Mouse (Mus musculus) MEL (cell line): ENCODE results near the gene Zdhhc12. TPM values are rescaled to one million over a fixed set of nuclear protein-coding genes. Genes with fewer than 3 reads are reported as not detected.
A peak's percentile ranks its signal among the peaks of the same experiment; 100 is the strongest.

Source experiments
- DNase-seq: peaks from one replicate; pipeline ENCODE4 v3.0.0; 2011; ENCODE audit warnings: low read depth, low spot score
- H3K27ac ChIP-seq: 2 replicates; pipeline ENCODE4 v1.5.1; 2012; ENCODE audit warnings: low read depth, mild to moderate bottlenecking, control low read depth, low read length, moderate library complexity; ENCODE audit not compliant: control insufficient read depth
- H3K27me3 ChIP-seq, 2 experiments: fragments of 150-350 bp in 1 of 2; sonication (generic) in 1 of 2; 2 replicates each; pipeline ENCODE4 v1.6.1; 2012; ENCODE audit warnings: low read length in 2 of 2, mild to moderate bottlenecking in 2 of 2, improper control_type of control experiment in 1 of 2, moderate library complexity in 1 of 2; ENCODE audit not compliant: insufficient read depth in 2 of 2, control insufficient read depth in 1 of 2
- H3K36me3 ChIP-seq, 2 experiments: 2 replicates each; pipeline ENCODE4 v1.6.1; 2012 to 2014; ENCODE audit warnings: low read length in 2 of 2, improper control_type of control experiment in 1 of 2, inconsistent platforms in 1 of 2, mild to moderate bottlenecking in 1 of 2; ENCODE audit not compliant: insufficient read depth in 2 of 2, control insufficient read depth in 1 of 2
- H3K4me1 ChIP-seq, 2 experiments: fragments of 150-350 bp in 1 of 2; sonication (generic) in 1 of 2; 2 replicates each; pipeline ENCODE4 v1.6.1; 2012; ENCODE audit warnings: low read length in 2 of 2, improper control_type of control experiment in 1 of 2, mild to moderate bottlenecking in 1 of 2; ENCODE audit not compliant: insufficient read depth in 2 of 2, control insufficient read depth in 1 of 2
- H3K4me3 ChIP-seq, 2 experiments: fragments of 150-350 bp in 1 of 2; sonication (generic) in 1 of 2; 2 replicates each; pipeline ENCODE4 v1.5.1; 2012; ENCODE audit warnings: low read depth in 2 of 2, low read length in 2 of 2, mild to moderate bottlenecking in 2 of 2, moderate library complexity in 2 of 2, control low read depth in 1 of 2, improper control_type of control experiment in 1 of 2; ENCODE audit not compliant: control insufficient read depth in 1 of 2, insufficient read depth in 1 of 2
- H3K79me2 ChIP-seq: 2 replicates; pipeline ENCODE4 v1.6.1; 2012; ENCODE audit warnings: mild to moderate bottlenecking, low read length, moderate library complexity; ENCODE audit not compliant: control insufficient read depth, poor library complexity, insufficient read depth
- H3K9ac ChIP-seq: 2 replicates; pipeline ENCODE4 v1.6.1; 2012; ENCODE audit warnings: low read depth, mild to moderate bottlenecking, control low read depth, low read length, moderate library complexity; ENCODE audit not compliant: control insufficient read depth, poor library complexity, severe bottlenecking
- H3K9me3 ChIP-seq: fragments of 150-350 bp; sonication (generic); replicated peaks from 2 replicates; pipeline ENCODE4 v1.6.1; 2012; ENCODE audit warnings: mild to moderate bottlenecking, low read length, improper control_type of control experiment, moderate library complexity; ENCODE audit not compliant: insufficient read depth
- BHLHE40 ChIP-seq: IDR thresholded peaks from 2 replicates; pipeline ENCODE4 v1.6.1; 2012; ENCODE audit warnings: low read depth, mild to moderate bottlenecking, inconsistent platforms, low read length, improper control_type of control experiment, borderline replicate concordance
- CHD1 ChIP-seq: IDR thresholded peaks from 2 replicates; pipeline ENCODE4 v1.6.1; 2012; ENCODE audit warnings: low read depth, mild to moderate bottlenecking, inconsistent platforms, low read length, improper control_type of control experiment
- CHD2 ChIP-seq: IDR thresholded peaks from 2 replicates; pipeline ENCODE4 v1.6.1; 2011; ENCODE audit warnings: low read length, improper control_type of control experiment
- CTCF ChIP-seq, 3 experiments: IDR thresholded peaks in 2 of 3; conservative IDR thresholded peaks in 1 of 3; 2 replicates each; pipeline ENCODE4 v1.5.1; 2011 to 2012; ENCODE audit warnings: low read length in 3 of 3, low read depth in 2 of 3, mild to moderate bottlenecking in 2 of 3, improper control_type of control experiment in 1 of 3, inconsistent platforms in 1 of 3, mixed read lengths in 1 of 3, moderate library complexity in 1 of 3; ENCODE audit not compliant: control insufficient read depth in 1 of 3, insufficient read depth in 1 of 3, poor library complexity in 1 of 3, severe bottlenecking in 1 of 3
- E2F4 ChIP-seq: IDR thresholded peaks from 2 replicates; pipeline ENCODE4 v1.6.1; 2011; ENCODE audit warnings: low read depth, low read length, improper control_type of control experiment, borderline replicate concordance
- ELF1 ChIP-seq: IDR thresholded peaks from 2 replicates; pipeline ENCODE4 v1.6.1; 2014; ENCODE audit warnings: low read depth, mild to moderate bottlenecking, inconsistent platforms, low read length, improper control_type of control experiment, moderate library complexity
- GABPA ChIP-seq: IDR thresholded peaks from 2 replicates; pipeline ENCODE4 v1.6.1; 2012; ENCODE audit warnings: low read depth, mild to moderate bottlenecking, inconsistent platforms, low read length, improper control_type of control experiment, moderate library complexity
- GATA1 ChIP-seq: IDR thresholded peaks from 2 replicates; pipeline ENCODE4 v1.6.1; 2011; ENCODE audit warnings: low read depth, low read length, improper control_type of control experiment
- HCFC1 ChIP-seq: IDR thresholded peaks from 2 replicates; pipeline ENCODE4 v1.6.1; 2012; ENCODE audit warnings: low read depth, mild to moderate bottlenecking, inconsistent platforms, low read length, improper control_type of control experiment, moderate library complexity
- JUND ChIP-seq: IDR thresholded peaks from 2 replicates; pipeline ENCODE4 v1.6.1; 2011; ENCODE audit warnings: low read depth, mild to moderate bottlenecking, improper control_type of control experiment, low read length
- KAT2A ChIP-seq: conservative IDR thresholded peaks from 2 replicates; pipeline ENCODE4 v1.6.1; 2012; ENCODE audit warnings: low read depth, low read length, improper control_type of control experiment, inconsistent platforms
- MAFK ChIP-seq: IDR thresholded peaks from 2 replicates; pipeline ENCODE4 v1.6.1; 2011; ENCODE audit warnings: low read depth, mild to moderate bottlenecking, low read length, improper control_type of control experiment, borderline replicate concordance
- MAZ ChIP-seq: IDR thresholded peaks from 2 replicates; pipeline ENCODE4 v1.6.1; 2012; ENCODE audit warnings: low read depth, mild to moderate bottlenecking, inconsistent platforms, low read length, improper control_type of control experiment
- MEF2A ChIP-seq: IDR thresholded peaks from 2 replicates; pipeline ENCODE4 v1.6.1; 2014; ENCODE audit warnings: low read depth, mild to moderate bottlenecking, inconsistent platforms, low read length, improper control_type of control experiment; ENCODE audit not compliant: poor library complexity, insufficient replicate concordance, severe bottlenecking; ENCODE audit errors: extremely low read depth
- MXI1 ChIP-seq: IDR thresholded peaks from 2 replicates; pipeline ENCODE4 v1.6.1; 2011; ENCODE audit warnings: mild to moderate bottlenecking, low read depth, low read length, improper control_type of control experiment
- MYB ChIP-seq: IDR thresholded peaks from 2 replicates; pipeline ENCODE4 v1.6.1; 2011; ENCODE audit warnings: mild to moderate bottlenecking, low read depth, low read length, improper control_type of control experiment
- MYC ChIP-seq: IDR thresholded peaks from 2 replicates; pipeline ENCODE4 v1.6.1; 2011; ENCODE audit warnings: low read depth, mild to moderate bottlenecking, low read length, improper control_type of control experiment, moderate library complexity
- NELFE ChIP-seq: IDR thresholded peaks from 2 replicates; pipeline ENCODE4 v1.6.1; 2011; ENCODE audit warnings: low read depth, low read length, improper control_type of control experiment
- NRF1 ChIP-seq: IDR thresholded peaks from 2 replicates; pipeline ENCODE4 v1.6.1; 2014; ENCODE audit warnings: low read depth, mild to moderate bottlenecking, inconsistent platforms, low read length, improper control_type of control experiment, moderate library complexity; ENCODE audit not compliant: poor library complexity, insufficient read depth, severe bottlenecking
- POLR2A ChIP-seq, 2 experiments: IDR thresholded peaks; 2 replicates each; pipeline ENCODE4 v1.6.1; 2011 to 2012; ENCODE audit warnings: low read length in 2 of 2, mild to moderate bottlenecking in 2 of 2, control low read depth in 1 of 2, improper control_type of control experiment in 1 of 2, low read depth in 1 of 2, moderate library complexity in 1 of 2; ENCODE audit not compliant: control insufficient read depth in 1 of 2, insufficient read depth in 1 of 2, poor library complexity in 1 of 2
- POLR2AphosphoS2 ChIP-seq: IDR thresholded peaks from 2 replicates; pipeline ENCODE4 v1.6.1; 2011; ENCODE audit warnings: low read length, improper control_type of control experiment
- POLR2AphosphoS5 ChIP-seq: IDR thresholded peaks from 2 replicates; pipeline ENCODE4 v1.6.1; 2012; ENCODE audit warnings: low read depth, borderline replicate concordance, mild to moderate bottlenecking, inconsistent platforms, low read length, moderate library complexity, mixed read lengths
- RAD21 ChIP-seq: IDR thresholded peaks from 2 replicates; pipeline ENCODE4 v1.6.1; 2011; ENCODE audit warnings: mild to moderate bottlenecking, low read depth, low read length, improper control_type of control experiment
- RCOR1 ChIP-seq: IDR thresholded peaks from 2 replicates; pipeline ENCODE4 v1.6.1; 2012; ENCODE audit warnings: low read depth, mild to moderate bottlenecking, inconsistent platforms, low read length, improper control_type of control experiment
- SIN3A ChIP-seq: IDR thresholded peaks from 2 replicates; pipeline ENCODE4 v1.6.1; 2012; ENCODE audit warnings: low read length, improper control_type of control experiment, inconsistent platforms
- SMC3 ChIP-seq: IDR thresholded peaks from 2 replicates; pipeline ENCODE4 v1.6.1; 2011; ENCODE audit warnings: low read depth, low read length, improper control_type of control experiment
- TBP ChIP-seq: IDR thresholded peaks from 2 replicates; pipeline ENCODE4 v1.8.0; 2011; ENCODE audit warnings: low read depth, low read length, improper control_type of control experiment
- TCF12 ChIP-seq: IDR thresholded peaks from 2 replicates; pipeline ENCODE4 v1.6.1; 2014; ENCODE audit warnings: low read depth, mild to moderate bottlenecking, inconsistent platforms, low read length, improper control_type of control experiment, moderate library complexity
- USF1 ChIP-seq: IDR thresholded peaks from 2 replicates; pipeline ENCODE4 v1.6.1; 2014; ENCODE audit warnings: low read depth, mild to moderate bottlenecking, inconsistent platforms, low read length, improper control_type of control experiment, moderate library complexity
- USF2 ChIP-seq, 2 experiments: IDR thresholded peaks; 2 replicates each; pipeline ENCODE4 v1.6.1; 2011 to 2012; ENCODE audit warnings: improper control_type of control experiment in 2 of 2, low read length in 2 of 2, borderline replicate concordance in 1 of 2, inconsistent platforms in 1 of 2, low read depth in 1 of 2, mild to moderate bottlenecking in 1 of 2; ENCODE audit not compliant: insufficient read depth in 1 of 2
- ZC3H11A ChIP-seq: IDR thresholded peaks from 2 replicates; pipeline ENCODE4 v1.6.1; 2012; ENCODE audit warnings: low read depth, mild to moderate bottlenecking, inconsistent platforms, low read length, improper control_type of control experiment
- ZKSCAN1 ChIP-seq: IDR thresholded peaks from 2 replicates; pipeline ENCODE4 v1.6.1; 2012; ENCODE audit warnings: low read depth, mild to moderate bottlenecking, inconsistent platforms, low read length, improper control_type of control experiment, moderate library complexity
- ZMIZ1 ChIP-seq: IDR thresholded peaks from 2 replicates; pipeline ENCODE4 v1.6.1; 2012; ENCODE audit warnings: low read depth, mild to moderate bottlenecking, inconsistent platforms, low read length, improper control_type of control experiment, moderate library complexity
- ZNF384 ChIP-seq: IDR thresholded peaks from 2 replicates; pipeline ENCODE4 v1.6.1; 2012; ENCODE audit warnings: low read depth, mild to moderate bottlenecking, inconsistent platforms, low read length, improper control_type of control experiment
- polyA plus RNA-seq, 2 experiments: library from polyadenylated mRNA; stranded (reverse) in 1 of 2; unstranded in 1 of 2; fragments of >175 nt in 1 of 2; fragments of >200 nt in 1 of 2; gene quantifications; 2 replicates each; pipeline versions ENCODE4 v1.2.1 to v1.2.4; 2012; ENCODE audit warnings: low replicate concordance in 2 of 2, low read depth in 1 of 2; ENCODE audit not compliant: insufficient read length in 2 of 2, insufficient read depth in 1 of 2, missing spikeins in 1 of 2
- total RNA-seq: library from RNA; depleted of rRNA; stranded (reverse); fragments of 300-350 nt; gene quantifications from 2 replicates; pipeline ENCODE4 v1.2.3, GENCODE M21; 2012

The Zdhhc12 gene
- total and polyA plus RNA-seq, 3 experiments: 25.1 to 42.1 TPM; not detected in 1

GRCm38 (mm10) chr2:30061215-30062166, 32.0 kb downstream of the Zdhhc12 start:
- Histone ChIP-seq H3K79me2 (peaks cover 46% of the 10 kb centered on the region), H3K36me3 (peaks cover 0 to 18% of the 10 kb centered on the region in 2 experiments; a peak in 2 of 4 replicates), H3K27me3 (no peaks in the 10 kb centered on the region), H3K4me3 (peak overlapping the region; percentile 86 to 94), H3K9ac (peak overlapping the region; percentile 99), H3K4me1 (peaks cover 3 to 14% of the 10 kb centered on the region in 2 experiments; a peak in 3 of 4 replicates), H3K9me3 (no peaks in the 10 kb centered on the region), H3K27ac (peak overlapping the region; percentile 97)
- DNase-seq: peak; percentile 94
- 0 out of 2 replicates have a peak, but pooled peaks have one; percentile 69 for TF ChIP-seq CHD1
- 0 out of 2 replicates have a peak, but pooled peaks have one; percentile 60 for TF ChIP-seq POLR2AphosphoS5
- peak; percentile 97 for TF ChIP-seq MXI1
- no peak; the same call in none of the 2 replicates for TF ChIP-seq HCFC1
- peak; percentile 81; the same call in 1 of the 2 replicates for TF ChIP-seq MAZ
- TF ChIP-seq SMC3: no peak
- TF ChIP-seq CHD2: peak; percentile 75
- TF ChIP-seq SIN3A: peak; percentile 71
- no peak; the same call in 1 of the 2 replicates for TF ChIP-seq E2F4
- peak; percentile 89 for TF ChIP-seq MYC
- peak; percentile 19; the same call in 1 of the 2 replicates for TF ChIP-seq USF1
- TF ChIP-seq MEF2A: no peak
- peak; percentile 67; the same call in 1 of the 2 replicates for TF ChIP-seq TBP
- no peak for TF ChIP-seq RCOR1
- no peak; the same call in 1 of the 2 replicates for TF ChIP-seq TCF12
- TF ChIP-seq MAFK: no peak
- TF ChIP-seq POLR2AphosphoS2: no peak; the same call in 1 of the 2 replicates
- TF ChIP-seq POLR2A (IDR thresholded peaks at IDR 0.05; ENCODE audit: control insufficient read depth in 1 of 2, insufficient read depth in 1 of 2, low read depth in 1 of 2, low read length in 2 of 2, poor library complexity in 1 of 2): peak in 1 of 2 experiments; percentile 54; a peak in 1 of 4 replicates
- no peak for TF ChIP-seq JUND
- TF ChIP-seq ZKSCAN1: no peak
- no peak for TF ChIP-seq ZNF384
- TF ChIP-seq ELF1: no peak
- TF ChIP-seq CTCF (IDR thresholded peaks at IDR 0.05 in 2 of 3, conservative IDR thresholded peaks at IDR 0.05 in 1 of 3; ENCODE audit: control insufficient read depth in 1 of 3, insufficient read depth in 1 of 3, low read depth in 2 of 3, low read length in 3 of 3, poor library complexity in 1 of 3, severe bottlenecking in 1 of 3): no peak
- no peak for TF ChIP-seq GABPA
- peak; percentile 46; the same call in 1 of the 2 replicates for TF ChIP-seq BHLHE40
- no peak; the same call in 1 of the 2 replicates for TF ChIP-seq KAT2A
- TF ChIP-seq GATA1: no peak
- TF ChIP-seq ZC3H11A: no peak
- TF ChIP-seq ZMIZ1: no peak
- TF ChIP-seq NRF1: no peak
- no peak for TF ChIP-seq USF2 (IDR thresholded peaks at IDR 0.05; ENCODE audit: borderline replicate concordance in 1 of 2, insufficient read depth in 1 of 2, low read depth in 1 of 2, low read length in 2 of 2)
- no peak for TF ChIP-seq MYB
- peak; percentile 23; the same call in 1 of the 2 replicates for TF ChIP-seq NELFE
- TF ChIP-seq RAD21: no peak
